In genomic region chr5:103998739-103999138, GRCm38 (mm10) we compare ENCODE assay signal across 15 mouse cellular contexts. TPM values are rescaled to one million over a fixed set of nuclear protein-coding genes. Genes with fewer than 3 reads are reported as not detected.
A peak's percentile ranks its signal among the peaks of the same experiment; 100 is the strongest.
DNase-seq lines count a peak whose midpoint lies in the region; ATAC-seq and TF ChIP-seq lines count a peak whose summit lies in the region.
"Had no signal": no experiment of that assay in that cellular context is flagged by ENCODE, and none has a peak within 500 bp of the region (broad histone marks: within the 10 kb centered on the region; RNA-seq: fewer than 3 reads in every experiment).

No protein-coding gene starts in this region.

- no peak overlapping the region for H3K4me2 ChIP-seq in heart, embryonic 11.5 days
- no peak overlapping the region for H3K4me2 ChIP-seq in heart, embryonic 13.5 days
- H3K4me2 ChIP-seq in forebrain, embryonic 12.5 days, result no peak overlapping the region
- H3K4me2 ChIP-seq: embryonic facial prominence, embryonic 12.5 days; lung, embryonic 14.5 days had no signal

- no peaks in the 10 kb centered on the region; the same call in none of the 2 replicates for H3K4me1 ChIP-seq in heart, adult 2 months (ENCODE audit: control insufficient read depth, insufficient read depth, low read length)
- H3K4me1 ChIP-seq in heart, embryonic 11.5 days (ENCODE audit: control insufficient read depth, insufficient read depth, low read length), result no peaks in the 10 kb centered on the region
- H3K4me1 ChIP-seq in heart, embryonic 13.5 days, result 0 out of 2 replicates have a peak, but pooled peaks cover 11% of the 10 kb centered on the region
- H3K4me1 ChIP-seq in forebrain, embryonic 12.5 days, result peaks cover 14% of the 10 kb centered on the region
- H3K4me1 ChIP-seq in forebrain, embryonic 10.5 days, result peaks cover 14% of the 10 kb centered on the region

- H3K27me3 ChIP-seq in heart, adult 2 months (ENCODE audit: control insufficient read depth, insufficient read depth, low read length), result no peaks in the 10 kb centered on the region
- no peaks in the 10 kb centered on the region for H3K27me3 ChIP-seq in heart, embryonic 11.5 days (ENCODE audit: control insufficient read depth, insufficient read depth, low read length)
- no peaks in the 10 kb centered on the region for H3K27me3 ChIP-seq in heart, embryonic 13.5 days (replicated peaks)
- no peaks in the 10 kb centered on the region; the same call in 1 of the 2 replicates for H3K27me3 ChIP-seq in forebrain, embryonic 12.5 days
- H3K27me3 ChIP-seq in forebrain, embryonic 10.5 days (ENCODE audit: poor library complexity, severe bottlenecking), result peaks cover 12% of the 10 kb centered on the region
- H3K27me3 ChIP-seq: CH12.LX; embryonic facial prominence, embryonic 12.5 days had no signal

- TF ChIP-seq CTCF in heart, adult 2 months (IDR thresholded peaks at IDR 0.05), result no peak

- intact Hi-C loops in heart, adult 2 months (cut with DNase I), result loop anchor here (1.0 to 5.0 kb wide), 4 partner anchors 41 to 339 kb away; no protein-coding TSS in a partner anchor

- H3K9ac ChIP-seq in heart, adult 2 months (ENCODE audit: low read depth, low read length), result no peak overlapping the region
- H3K9ac ChIP-seq in heart, embryonic 11.5 days (ENCODE audit: low read depth, low read length), result no peak overlapping the region
- no peak overlapping the region for H3K9ac ChIP-seq in heart, embryonic 13.5 days
- no peak overlapping the region for H3K9ac ChIP-seq in forebrain, embryonic 12.5 days
- H3K9ac ChIP-seq: embryonic facial prominence, embryonic 12.5 days; lung, embryonic 14.5 days had no signal

- H3K79me2 ChIP-seq in heart, adult 2 months (replicated peaks; ENCODE audit: control insufficient read depth, insufficient read depth, low read length), result no peaks in the 10 kb centered on the region

- H3K4me3 ChIP-seq in heart, adult 2 months, result no peak overlapping the region
- no peak overlapping the region for H3K4me3 ChIP-seq in heart, embryonic 11.5 days (ENCODE audit: low read depth, low read length)
- H3K4me3 ChIP-seq in heart, embryonic 13.5 days, result no peak overlapping the region
- H3K4me3 ChIP-seq in forebrain, embryonic 12.5 days (replicated peaks), result no peak overlapping the region
- no peak overlapping the region for H3K4me3 ChIP-seq in forebrain, embryonic 10.5 days
- H3K4me3 ChIP-seq: embryonic facial prominence, embryonic 12.5 days had no signal

- 13% methylated on average over 5 of the region's 5 CpGs for WGBS in heart, adult 2 months
- 56% methylated on average over 5 of the region's 5 CpGs for WGBS in heart, embryonic 11.5 days (ENCODE audit: insufficient replicate concordance)
- WGBS in heart, embryonic 13.5 days, result 43% methylated on average over 5 of the region's 5 CpGs
- WGBS in forebrain, embryonic 12.5 days, result 83% methylated on average over 5 of the region's 5 CpGs
- WGBS in forebrain, embryonic 10.5 days, result 84% methylated on average over 5 of the region's 5 CpGs

- no peaks in the 10 kb centered on the region for H3K9me3 ChIP-seq in heart, embryonic 11.5 days (replicated peaks; ENCODE audit: control insufficient read depth, low read length)
- H3K9me3 ChIP-seq in heart, embryonic 13.5 days, result no peaks in the 10 kb centered on the region
- H3K9me3 ChIP-seq in forebrain, embryonic 12.5 days, result no peaks in the 10 kb centered on the region
- H3K9me3 ChIP-seq in forebrain, embryonic 10.5 days, result no peaks in the 10 kb centered on the region
- H3K9me3 ChIP-seq: embryonic facial prominence, embryonic 12.5 days had no signal

- no peak for TF ChIP-seq EP300 in heart, adult 2 months (IDR thresholded peaks at IDR 0.05; ENCODE audit: insufficient read depth, low read depth, low read length)

- peaks cover 2% of the 10 kb centered on the region for H3K36me3 ChIP-seq in heart, adult 2 months (ENCODE audit: control insufficient read depth, insufficient read depth, low read length)
- peaks cover 6% of the 10 kb centered on the region; the same call in 1 of the 2 replicates for H3K36me3 ChIP-seq in heart, embryonic 11.5 days (ENCODE audit: control insufficient read depth, insufficient read depth, low read length)
- peaks cover 20% of the 10 kb centered on the region for H3K36me3 ChIP-seq in heart, embryonic 13.5 days
- no peaks in the 10 kb centered on the region for H3K36me3 ChIP-seq in forebrain, embryonic 12.5 days (replicated peaks)
- no peaks in the 10 kb centered on the region for H3K36me3 ChIP-seq in forebrain, embryonic 10.5 days (replicated peaks)
- H3K36me3 ChIP-seq: embryonic facial prominence, embryonic 12.5 days had no signal

- peak; percentile 28 to 54 for DNase-seq in heart, adult 2 months
- DNase-seq in MEL-GATA-1-ER (ENCODE audit: extremely low read depth, low read depth), result peak; percentile 22
- peak; percentile 62 to 78 for DNase-seq in adrenal gland, postnatal 36 days
- no peak for DNase-seq in forebrain, embryonic 10.5 days (ENCODE audit: extremely low spot score, low spot score)
- no peak for DNase-seq in frontal cortex, postnatal 10 days (ENCODE audit: low spot score in 2 of 2)
- DNase-seq: gastrocnemius, postnatal 10 days; lung, embryonic 14.5 days; thymus, postnatal 14 days had no signal

- no peak for TF ChIP-seq POLR2A in heart, adult 2 months (IDR thresholded peaks at IDR 0.05; ENCODE audit: insufficient read depth, low read depth, low read length)

- ATAC-seq in heart, embryonic 11.5 days (replicated peaks; ENCODE audit: insufficient number of reproducible peaks, low FRiP score, low TSS enrichment), result no peak
- no peak for ATAC-seq in heart, embryonic 13.5 days (ENCODE audit: extremely low read depth, insufficient number of reproducible peaks, low FRiP score, low TSS enrichment)
- no peak for ATAC-seq in forebrain, embryonic 12.5 days (ENCODE audit: low FRiP score)
- ATAC-seq: activated CD4-positive, CD25-positive, alpha-beta regulatory T cell, adult 4 months had no signal

- H3K27ac ChIP-seq in heart, adult 2 months, result peak overlapping the region; percentile 66
- no peak overlapping the region for H3K27ac ChIP-seq in heart, embryonic 11.5 days (ENCODE audit: low read depth, low read length)
- peak overlapping the region; percentile 58 for H3K27ac ChIP-seq in heart, embryonic 13.5 days (replicated peaks)
- H3K27ac ChIP-seq in forebrain, embryonic 12.5 days, result no peak overlapping the region
- no peak overlapping the region for H3K27ac ChIP-seq in forebrain, embryonic 10.5 days
- H3K27ac ChIP-seq: embryonic facial prominence, embryonic 12.5 days had no signal

RNA-seq across cellular contexts. Expression of gene Hsd17b13, which starts 21.5 kb away (rescaled TPM):
- not detected for total RNA-seq in heart, adult 2 months (2021)
- 0.32 TPM in 1 of 2 replicates, not detected in the other for polyA plus RNA-seq in heart, adult 2 months (2012; rRNA removed)
- 0.20 TPM in 1 of 2 replicates, not detected in the other for polyA plus RNA-seq in heart, embryonic 11.5 days (2014; fragmentation: Nextera tagmentation; extraction: Ambion mirVana)
- total RNA-seq in adrenal gland, postnatal 36 days (2021), result under 1 TPM in 1 of 2 experiments, not detected in 1; 0.20 TPM
- 0.18 and 0.27 TPM in 2 replicates for polyA plus RNA-seq in heart, embryonic 13.5 days (2015; fragmentation: Nextera tagmentation; extraction: Ambion mirVana)
- polyA plus RNA-seq in forebrain, embryonic 12.5 days (2016; fragmentation: Nextera tagmentation; extraction: Ambion mirVana), result not detected in 2 replicates
- polyA plus RNA-seq in forebrain, embryonic 10.5 days (2016; fragmentation: Nextera tagmentation; extraction: Ambion mirVana), result not detected in 2 replicates
- polyA plus RNA-seq: activated CD4-positive, CD25-positive, alpha-beta regulatory T cell, adult 4 months; embryonic facial prominence, embryonic 12.5 days; kidney, embryonic 14.5 days had no signal

RNA-seq across cellular contexts. Expression of gene Hsd17b11, which starts 23.0 kb away (rescaled TPM):
- 10 to 100 TPM; 23.1 to 30.8 TPM for total RNA-seq in heart, adult 2 months (2021)
- 14.0 and 20.6 TPM in 2 replicates for polyA plus RNA-seq in heart, adult 2 months (2012; rRNA removed)
- 4.2 and 5.3 TPM in 2 replicates for polyA plus RNA-seq in heart, embryonic 11.5 days (2014; fragmentation: Nextera tagmentation; extraction: Ambion mirVana)
- 10 to 100 TPM; 50.4 to 80.2 TPM for total RNA-seq in adrenal gland, postnatal 36 days (2021)
- polyA plus RNA-seq in heart, embryonic 13.5 days (2015; fragmentation: Nextera tagmentation; extraction: Ambion mirVana), result 2.8 and 3.3 TPM in 2 replicates
- polyA plus RNA-seq in forebrain, embryonic 12.5 days (2016; fragmentation: Nextera tagmentation; extraction: Ambion mirVana), result 1.5 and 1.7 TPM in 2 replicates
- polyA plus RNA-seq in forebrain, embryonic 10.5 days (2016; fragmentation: Nextera tagmentation; extraction: Ambion mirVana), result 1.6 and 2.0 TPM in 2 replicates

RNA-seq across cellular contexts. Expression of gene Nudt9, which starts 47.4 kb away (rescaled TPM):
- total RNA-seq in heart, adult 2 months (2021), result 10 to 100 TPM; 48.3 to 59.1 TPM
- polyA plus RNA-seq in heart, adult 2 months (2012; rRNA removed), result 38.7 and 39.0 TPM in 2 replicates
- 51.8 and 53.5 TPM in 2 replicates for polyA plus RNA-seq in heart, embryonic 11.5 days (2014; fragmentation: Nextera tagmentation; extraction: Ambion mirVana)
- total RNA-seq in adrenal gland, postnatal 36 days (2021), result 10 to 100 TPM; 58.6 to 67.5 TPM
- polyA plus RNA-seq in heart, embryonic 13.5 days (2015; fragmentation: Nextera tagmentation; extraction: Ambion mirVana), result 53.7 and 55.6 TPM in 2 replicates
- polyA plus RNA-seq in forebrain, embryonic 12.5 days (2016; fragmentation: Nextera tagmentation; extraction: Ambion mirVana), result 55.8 and 58.8 TPM in 2 replicates
- 67.9 TPM in 2 replicates for polyA plus RNA-seq in forebrain, embryonic 10.5 days (2016; fragmentation: Nextera tagmentation; extraction: Ambion mirVana)

Comparison
In these comparisons a context has a peak if more than half of its experiments do, and no peak if none do; other contexts are left out.
1. H3K27ac ChIP-seq: peak in heart, adult 2 months (single experiment) and heart, embryonic 13.5 days (single experiment); none in heart, embryonic 11.5 days (single experiment), forebrain, embryonic 12.5 days (single experiment) and forebrain, embryonic 10.5 days (single experiment).
2. DNase-seq: peak in heart, adult 2 months (2 of 2), MEL-GATA-1-ER (single experiment) and adrenal gland, postnatal 36 days (2 of 2); none in forebrain, embryonic 10.5 days (single experiment) and frontal cortex, postnatal 10 days (0 of 2).